Mouse (Mus musculus) megakaryocyte progenitor cell, adult 5-6 weeks (primary cell): ENCODE results near the gene Sez6l. TPM values are rescaled to one million over a fixed set of nuclear protein-coding genes. Genes with fewer than 3 reads are reported as not detected.

Experiments
- ATAC-seq: replicated peaks from 2 replicates; pipeline ENCODE4 v1.8.0; 2016; ENCODE audit warnings: mild to moderate bottlenecking, moderate TSS enrichment, inconsistent platforms; ENCODE audit not compliant: poor library complexity
- total RNA-seq, 2 experiments: library from RNA; stranded (forward) in 1 of 2; stranded (reverse) in 1 of 2; fragments of 157-497, 149-512 nt in 1 of 2; fragments of 200-1000 nt in 1 of 2; gene quantifications; 2 replicates each; pipeline versions ENCODE4 v1.2.3 to v1.2.4; 2015 to 2017

The Sez6l gene
- total RNA-seq (2015) (not detected in 2 replicates), total RNA-seq (2017) (not detected in 2 replicates)

DNA sequence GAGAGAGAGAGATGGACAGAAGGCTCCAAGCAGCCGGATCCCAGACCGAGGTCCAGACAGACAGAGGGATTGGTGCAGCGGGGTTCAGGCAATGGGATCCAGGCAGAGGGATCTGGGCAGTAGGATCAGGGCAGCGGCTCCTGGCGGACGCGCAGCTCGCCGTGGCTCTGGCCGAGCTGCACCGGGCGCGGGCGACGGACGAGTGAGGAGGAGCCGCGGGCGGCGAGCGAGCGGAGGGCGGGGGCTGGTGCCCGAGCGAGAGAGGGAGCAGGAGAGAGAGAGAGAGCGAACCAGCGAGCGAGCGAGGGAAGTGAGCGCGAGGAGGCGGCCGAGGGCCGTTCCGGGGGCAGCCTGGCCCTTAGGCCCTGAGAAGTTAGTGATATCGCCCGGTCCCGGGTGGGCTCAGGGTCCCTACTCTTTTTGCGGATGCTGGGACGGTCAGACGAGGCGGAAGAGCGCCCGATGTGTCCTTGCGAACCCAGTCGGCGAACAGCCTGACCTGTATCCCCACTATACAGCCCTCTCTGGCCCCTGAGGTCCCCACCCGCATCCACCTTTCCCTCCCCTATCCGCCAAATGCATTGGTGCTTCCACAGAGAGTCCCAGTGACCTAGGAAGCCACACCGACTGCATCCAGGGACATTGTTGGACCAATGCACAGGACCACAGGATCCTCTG is at the start of gene Sez6l:
Gene Sez6l (minus strand): TSS at position 193 of the 678 bp plus-strand sequence.
- no peak for ATAC-seq

DNA sequence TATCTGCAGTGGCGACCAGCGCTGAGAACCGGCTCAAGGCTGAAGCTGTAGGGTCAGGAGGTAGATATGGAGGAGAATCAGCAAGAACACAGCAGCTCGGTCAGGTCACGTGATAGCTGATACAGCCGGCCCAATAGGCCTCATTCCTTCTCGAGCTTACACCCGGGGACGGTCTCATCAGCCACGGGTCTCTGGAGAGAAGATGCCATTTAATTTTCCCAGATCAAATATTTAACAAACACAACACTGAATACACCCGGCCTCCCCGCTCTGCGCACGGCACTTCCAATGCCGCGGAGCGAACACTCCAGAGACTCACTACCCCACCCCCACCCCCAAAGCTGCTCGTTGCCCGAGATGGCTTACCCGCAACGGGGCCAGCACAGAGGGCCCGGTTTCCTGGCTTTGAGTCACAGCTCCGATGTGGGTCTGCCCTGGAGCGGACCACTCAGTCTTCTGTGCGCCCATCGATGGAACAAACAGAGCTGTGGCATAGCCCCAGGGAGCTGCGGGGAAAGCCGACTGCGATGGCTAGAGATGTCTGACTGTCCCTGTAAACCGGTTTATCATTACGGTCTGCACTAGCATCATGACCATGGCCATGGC is 48.7 kb upstream of the Sez6l start:
- no peak for ATAC-seq

DNA sequence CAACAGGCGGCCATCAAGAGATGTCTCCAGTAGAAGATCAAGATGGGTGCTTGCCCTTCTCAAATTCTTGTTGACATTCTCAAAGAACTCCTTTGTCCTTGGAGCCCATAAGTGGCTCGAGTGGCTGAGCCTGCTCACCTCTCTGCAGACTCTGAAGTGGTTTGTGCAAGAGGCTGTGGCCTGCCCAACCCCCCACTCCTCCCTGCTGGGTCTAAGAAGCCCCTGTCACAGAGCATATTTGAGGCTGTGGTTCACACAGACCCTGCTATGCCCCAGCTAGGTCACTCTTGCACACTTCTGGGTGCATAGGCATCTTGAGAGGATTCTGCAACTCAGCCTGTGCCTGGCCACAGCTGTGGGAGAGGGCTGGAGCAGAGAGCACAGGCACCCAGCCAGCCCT is 46.0 kb upstream of the Sez6l start:
- ATAC-seq, result no peak

DNA sequence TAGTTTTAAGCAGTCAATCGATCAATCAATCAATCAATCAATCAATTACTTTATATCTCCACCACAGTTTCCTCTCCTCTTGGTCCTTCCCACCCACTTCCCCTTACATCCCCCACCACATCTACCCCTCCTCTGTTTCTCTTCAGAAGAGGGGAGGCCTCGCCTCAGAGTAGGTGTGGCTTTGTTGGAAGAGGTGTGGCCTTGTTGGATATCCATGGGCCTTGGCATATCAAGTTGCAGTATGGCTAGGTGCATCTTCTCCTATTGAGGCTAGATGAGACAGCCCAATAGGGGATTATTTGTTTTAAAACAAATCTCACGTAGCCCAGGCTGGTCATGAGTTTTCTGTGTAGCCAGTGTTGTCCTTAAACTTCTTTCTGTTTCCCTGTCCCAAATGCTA is 43.3 kb upstream of the Sez6l start:
- no peak for ATAC-seq

DNA sequence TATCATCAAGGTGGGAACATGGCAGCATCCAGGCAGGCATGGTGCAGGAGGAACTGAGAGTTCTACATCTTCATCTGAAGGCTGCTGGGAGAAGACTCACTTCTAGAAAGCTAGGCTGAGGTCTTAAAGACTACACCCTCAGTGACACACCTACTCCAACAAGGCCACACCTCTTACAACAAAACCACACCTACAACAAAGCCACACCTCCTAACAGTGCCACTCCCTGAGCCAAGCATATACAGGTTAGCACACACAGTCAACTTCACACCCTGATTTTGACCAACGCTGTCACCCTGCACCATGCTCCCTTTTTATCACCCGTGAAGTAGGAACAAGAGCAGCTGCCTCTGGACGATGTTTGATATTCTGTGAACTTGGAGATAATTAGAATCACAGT is 42.4 kb upstream of the Sez6l start:
- no peak for ATAC-seq

DNA sequence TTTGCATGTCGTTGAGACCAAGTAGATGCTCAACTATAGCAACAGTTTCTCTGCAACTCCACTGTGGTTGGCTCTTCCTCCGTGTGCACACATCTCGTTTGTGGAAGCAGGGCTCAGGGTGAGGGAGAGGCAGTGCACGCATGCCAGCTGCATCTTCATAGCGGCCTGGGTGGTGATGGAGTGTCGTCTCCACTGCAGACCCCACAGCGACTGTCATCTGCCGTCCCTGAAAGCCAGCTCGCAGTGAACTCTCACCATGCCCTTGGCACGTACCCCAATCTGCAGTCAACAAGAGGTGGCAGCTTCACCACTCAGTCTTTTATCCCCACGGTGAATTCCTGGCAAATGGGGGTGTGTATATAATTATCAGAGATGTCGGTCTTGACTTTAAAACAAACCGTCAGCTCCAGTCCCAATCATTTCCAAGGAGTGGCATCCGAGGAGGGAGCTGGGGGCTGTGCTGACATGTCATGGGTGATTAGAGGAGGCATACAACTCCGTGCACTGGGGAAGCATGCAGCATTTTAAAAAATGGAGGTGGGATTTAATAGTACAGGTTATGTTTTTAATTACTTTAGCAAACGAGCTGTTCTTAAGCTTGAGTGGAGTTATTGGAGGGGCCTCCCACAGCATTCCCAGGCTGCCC is 40.7 kb upstream of the Sez6l start:
- no peak for ATAC-seq

DNA sequence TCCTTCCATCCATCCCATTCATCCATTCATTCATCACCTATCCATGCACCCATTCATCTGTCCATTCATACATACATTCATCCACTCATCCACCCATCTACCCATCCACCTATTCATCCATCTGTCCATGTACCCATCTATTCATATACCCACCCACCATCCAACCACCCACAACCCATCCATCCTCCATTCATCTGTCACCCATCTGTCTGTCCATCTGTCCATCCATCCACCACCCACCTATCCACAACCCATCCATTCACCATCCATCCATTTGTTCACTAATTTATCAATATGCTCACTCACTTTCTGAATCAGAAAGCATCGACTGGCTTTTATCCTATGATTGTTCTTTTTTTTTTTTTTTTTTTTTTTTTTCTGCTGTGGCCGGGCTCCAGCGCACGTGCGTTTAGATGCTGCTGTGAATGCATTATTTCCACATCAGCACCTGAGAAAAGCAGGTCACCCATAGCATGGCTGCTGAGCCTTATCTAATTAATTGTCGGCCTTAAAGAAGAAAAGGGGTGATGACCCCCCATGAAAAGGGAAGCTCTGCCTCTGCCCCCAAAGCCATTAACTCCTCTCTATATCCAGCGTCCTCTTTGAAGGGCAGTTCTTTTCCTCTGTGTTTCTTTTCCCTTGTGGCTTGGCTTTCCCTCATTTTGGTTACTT is 39.1 kb upstream of the Sez6l start:
- no peak for ATAC-seq

DNA sequence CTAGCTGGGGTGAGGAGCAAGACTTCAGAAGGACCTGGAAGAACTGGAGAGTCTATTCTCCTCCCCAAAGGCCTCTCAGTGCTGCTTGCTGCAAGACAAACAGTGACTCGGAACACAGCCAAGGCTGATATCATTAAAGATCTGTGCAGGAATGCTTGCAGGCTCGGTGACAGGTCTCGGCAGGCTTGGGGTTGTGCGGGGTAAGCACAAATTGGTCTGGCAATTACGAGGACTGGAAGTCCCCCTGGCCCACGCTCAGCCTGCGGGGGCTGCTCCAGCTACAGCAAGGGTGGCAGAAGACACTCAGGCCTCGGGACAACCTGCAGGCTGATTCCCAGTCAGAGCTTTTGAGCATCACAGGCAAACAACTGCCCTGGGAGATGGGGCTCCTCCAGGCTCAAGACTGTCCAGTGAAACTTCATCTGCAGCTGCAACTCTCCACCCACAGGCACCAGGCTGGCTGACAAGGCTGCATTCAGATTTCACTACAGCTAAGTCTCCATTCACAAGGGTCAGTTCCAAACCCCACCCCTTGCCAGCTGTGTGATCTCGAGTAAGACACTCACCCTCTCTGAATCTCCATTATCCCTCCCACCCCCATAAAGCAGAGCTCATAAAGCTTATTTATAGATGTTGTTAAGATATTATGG is 31.0 kb upstream of the Sez6l start:
- no peak for ATAC-seq

DNA sequence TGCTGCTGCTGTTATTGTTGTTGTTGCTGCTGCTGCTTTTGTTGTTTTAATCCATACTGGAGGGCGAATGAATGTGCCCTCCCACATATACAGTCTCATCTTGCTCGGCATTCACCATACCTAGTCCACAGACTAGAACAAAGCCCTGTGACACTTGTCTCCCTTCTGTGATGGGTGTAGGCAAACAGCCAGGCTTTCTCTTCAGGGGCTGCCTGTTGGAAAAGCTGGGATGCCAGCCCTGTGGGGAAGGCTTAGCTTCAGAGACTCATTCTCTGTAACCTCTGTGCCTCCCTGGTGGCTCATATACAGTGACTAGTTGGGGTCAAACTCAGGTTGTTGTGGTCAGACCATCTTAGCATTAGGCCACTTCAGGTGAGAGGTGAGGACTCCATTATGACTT is 30.1 kb upstream of the Sez6l start:
- ATAC-seq, result no peak

DNA sequence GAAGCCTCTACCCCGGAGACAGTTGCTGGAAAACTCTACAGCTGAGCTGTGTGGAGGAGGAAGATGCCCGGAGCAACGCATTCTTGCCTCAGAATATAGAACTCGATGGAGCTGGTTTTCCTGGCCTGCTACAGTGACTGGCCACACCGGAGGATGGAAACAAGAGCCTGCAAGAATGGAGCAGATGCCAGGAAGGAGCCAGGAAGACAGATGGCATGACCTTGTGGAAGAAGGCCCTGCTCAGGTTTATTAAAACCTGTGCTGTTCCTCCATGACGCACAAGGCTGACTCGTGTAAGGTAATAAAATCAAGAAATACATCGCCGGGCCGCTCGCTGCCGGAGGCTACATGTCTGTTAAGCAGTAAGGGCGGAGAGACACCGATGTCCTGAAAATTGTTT is 28.4 kb upstream of the Sez6l start:
- ATAC-seq, result no peak

DNA sequence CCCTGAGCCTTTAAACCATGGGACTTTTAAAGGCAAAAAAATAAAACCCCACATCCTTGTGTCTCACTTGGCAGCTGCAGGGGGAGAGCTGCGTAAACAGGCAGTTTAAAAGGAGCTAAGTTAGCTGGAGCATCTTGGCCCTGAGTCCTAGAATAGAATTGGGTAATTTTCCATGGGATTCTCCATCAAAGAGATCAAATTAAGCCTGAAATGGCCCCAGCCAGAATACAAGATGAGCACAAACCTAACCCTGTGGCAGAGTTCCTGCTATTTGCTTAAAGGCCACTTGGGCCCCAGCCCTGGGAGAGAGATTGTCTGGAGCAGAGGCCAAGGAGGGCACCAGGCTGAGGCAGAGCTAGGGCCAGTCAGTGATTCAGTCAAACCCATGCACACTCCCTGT is 27.3 kb upstream of the Sez6l start:
- no peak for ATAC-seq

DNA sequence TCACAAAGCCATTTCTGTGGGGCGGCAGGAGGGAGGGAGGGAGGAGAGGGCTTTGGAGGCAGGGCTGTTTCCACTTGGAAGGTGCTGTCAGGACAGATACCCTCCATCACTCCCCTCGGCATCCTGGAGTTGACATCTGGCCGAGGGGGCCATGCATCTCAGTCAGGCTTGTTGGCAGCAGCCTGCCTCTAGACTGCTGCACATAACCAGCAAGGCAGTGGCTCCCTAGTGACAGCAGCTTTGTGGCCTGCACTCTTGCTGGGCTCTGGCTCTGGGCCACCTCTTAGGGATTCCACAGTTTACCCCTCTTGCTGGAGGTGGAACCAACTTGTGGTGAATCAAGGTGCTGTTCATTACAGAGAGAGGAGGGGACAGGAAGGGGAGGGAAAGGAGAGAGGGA is 26.6 kb upstream of the Sez6l start:
- no peak for ATAC-seq

DNA sequence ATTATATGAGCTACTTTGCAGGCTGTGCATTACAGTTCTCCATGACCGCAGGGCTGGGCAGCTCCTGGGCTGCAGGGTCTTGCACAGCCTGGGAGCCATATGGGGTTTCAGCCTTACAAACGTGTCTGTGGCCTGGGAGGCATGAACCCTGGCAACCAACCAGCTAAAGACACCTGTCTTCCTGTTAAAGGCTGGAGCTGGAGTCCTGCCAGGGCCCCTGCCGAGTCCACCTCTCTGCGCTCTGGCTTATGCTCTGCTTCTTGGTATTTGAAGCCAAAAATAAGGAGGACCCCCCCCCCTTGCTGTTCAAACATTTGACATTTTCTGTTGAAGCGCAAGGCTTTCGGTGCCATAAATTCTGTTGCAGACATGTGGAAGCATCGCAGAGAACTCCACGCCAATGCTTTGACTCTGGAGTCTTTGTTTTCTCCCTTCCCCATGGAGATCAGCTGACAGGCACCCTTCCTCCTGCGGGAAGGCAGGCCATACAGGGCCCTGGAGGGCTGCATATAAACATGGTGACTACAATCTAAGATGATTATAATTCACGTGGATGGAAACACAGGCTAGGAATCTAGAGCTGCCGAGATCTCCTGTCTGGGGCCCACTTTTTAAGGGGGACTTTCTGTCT is 23.4 kb upstream of the Sez6l start:
- no peak for ATAC-seq

DNA sequence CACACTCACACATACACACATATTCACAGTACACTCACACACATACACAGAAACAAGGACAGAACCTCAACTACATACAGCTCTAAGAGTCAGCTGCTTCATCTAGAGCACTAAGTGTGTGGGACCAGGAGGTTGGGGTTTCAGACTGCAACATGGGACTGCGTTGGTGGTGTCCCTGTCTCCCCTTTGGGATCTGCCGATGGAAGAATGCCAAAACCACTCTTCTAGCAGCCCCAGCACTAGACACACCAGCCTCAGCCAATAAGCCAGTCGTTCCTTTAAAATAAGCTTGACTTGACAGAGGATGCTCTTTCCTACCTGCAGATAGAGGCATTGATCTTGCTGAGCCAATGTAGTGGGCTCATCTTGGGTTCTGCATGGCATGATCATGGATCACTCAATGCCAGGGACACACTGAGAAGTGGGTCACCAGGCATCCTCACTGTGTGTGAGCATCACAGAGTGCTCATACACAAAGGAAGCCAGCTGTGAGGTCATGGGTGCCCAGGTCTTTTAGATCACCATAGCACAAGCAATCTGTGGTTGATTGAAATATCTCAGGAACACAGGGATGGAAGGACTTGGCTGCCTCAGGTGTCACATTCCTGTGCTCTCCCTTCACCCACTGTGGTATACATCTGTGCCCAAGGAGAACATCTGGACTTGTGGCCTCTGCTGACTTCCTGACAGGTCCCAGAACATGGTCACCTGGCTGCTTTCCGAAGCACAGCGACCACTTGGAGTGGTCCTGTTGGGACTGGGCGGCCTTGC is 22.7 kb upstream of the Sez6l start:
- no peak for ATAC-seq

DNA sequence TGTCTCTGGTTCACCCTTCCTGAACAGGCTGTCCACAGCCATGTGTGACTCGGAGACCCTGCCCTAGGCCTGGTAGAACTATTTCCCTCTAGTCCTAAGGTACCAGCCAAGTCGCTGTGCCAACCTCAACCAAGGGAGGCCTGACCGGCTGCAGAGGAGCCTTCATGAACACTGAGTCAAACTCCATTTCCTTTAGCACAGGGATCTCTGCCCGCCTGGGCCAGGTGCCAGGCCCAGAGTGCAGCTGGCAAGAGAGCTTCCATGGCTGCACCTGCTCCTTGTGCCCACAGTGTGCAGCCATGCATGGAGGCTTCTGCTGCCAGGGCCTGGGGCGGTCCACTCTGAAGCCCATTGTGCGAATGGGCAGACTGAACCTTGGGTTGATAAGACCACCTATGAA is 20.9 kb upstream of the Sez6l start:
- no peak for ATAC-seq

DNA sequence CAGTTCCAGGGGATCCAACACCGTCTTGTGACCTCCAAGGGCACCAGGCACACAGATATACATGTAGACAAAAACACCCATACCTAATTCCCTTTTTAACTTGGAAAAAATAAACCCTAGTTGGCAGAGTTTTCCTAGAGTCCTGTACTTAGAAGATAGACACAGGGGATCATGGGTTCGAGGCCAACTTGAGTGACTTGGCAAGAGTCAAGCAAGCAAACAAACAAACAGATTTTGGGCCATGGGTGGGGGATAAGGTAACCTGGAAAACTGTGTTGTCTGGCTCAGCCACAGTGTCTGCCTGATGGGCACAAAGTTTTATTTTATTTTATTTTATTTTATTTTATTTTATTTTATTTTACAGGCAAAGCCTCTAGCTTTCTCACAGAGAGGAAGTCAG is 20.3 kb upstream of the Sez6l start:
- no peak for ATAC-seq

DNA sequence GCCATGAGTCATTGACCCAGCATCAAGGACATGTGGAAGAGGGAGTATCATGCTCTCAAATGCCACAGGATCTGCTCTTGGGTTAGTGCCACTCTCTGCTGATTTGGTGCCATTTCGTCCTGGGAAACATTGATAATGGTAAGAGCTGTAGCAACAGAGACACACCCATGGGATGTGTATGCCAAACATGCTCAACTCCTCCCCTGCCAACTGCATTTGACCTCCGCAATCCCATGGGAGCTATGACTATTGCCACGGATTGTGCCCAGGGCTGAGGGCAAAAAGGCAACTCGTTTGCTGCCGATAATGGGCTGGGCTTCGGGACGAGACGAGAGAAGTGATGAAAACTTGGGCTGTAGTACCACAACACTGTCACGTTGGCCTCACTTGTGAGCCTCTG is 19.7 kb upstream of the Sez6l start:
- ATAC-seq, result no peak

DNA sequence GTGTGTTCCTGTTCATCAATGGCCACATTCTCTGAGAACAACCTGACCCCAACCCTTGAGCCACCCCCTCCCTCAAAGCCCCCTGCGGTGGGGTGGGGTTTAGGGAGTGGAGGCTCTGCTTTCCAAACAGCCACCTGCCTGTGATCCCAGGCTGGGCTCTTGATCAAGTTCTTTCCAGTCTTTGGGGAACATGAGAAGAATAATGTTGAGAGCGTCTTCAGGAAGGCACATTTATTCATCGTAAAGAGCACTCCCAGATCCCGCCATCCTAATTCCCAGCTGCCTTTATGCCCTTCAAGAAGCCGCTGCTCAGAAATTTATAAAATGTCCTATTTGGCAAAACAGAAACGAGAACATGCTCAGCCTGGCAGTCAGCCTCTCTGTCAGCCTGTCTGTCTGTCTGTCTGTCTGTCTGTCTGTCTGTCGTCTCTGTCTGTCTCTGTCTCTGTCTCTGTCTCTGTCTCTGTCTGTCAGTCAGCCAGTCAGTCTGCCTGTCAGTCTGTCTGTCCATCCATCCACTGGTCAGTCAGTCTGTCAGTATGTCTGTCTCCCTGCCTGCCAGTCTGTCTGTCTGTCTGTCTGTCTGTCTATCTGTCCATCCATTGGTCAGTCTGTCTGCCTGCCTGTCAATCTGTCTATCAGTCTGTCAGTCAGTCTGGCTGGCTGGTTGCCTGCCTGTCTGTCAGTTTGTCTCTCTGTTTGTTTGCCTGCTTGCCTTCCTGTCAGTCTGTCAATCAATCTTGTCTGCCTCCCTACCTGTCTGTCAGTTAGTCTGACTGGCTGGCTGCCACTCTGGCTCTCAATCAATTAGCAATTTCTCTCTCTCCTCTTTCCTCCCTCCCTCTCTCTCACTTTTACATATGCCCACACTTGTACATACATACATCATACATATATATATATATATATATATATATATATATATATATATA is 19.0 kb upstream of the Sez6l start:
- ATAC-seq, result no peak

DNA sequence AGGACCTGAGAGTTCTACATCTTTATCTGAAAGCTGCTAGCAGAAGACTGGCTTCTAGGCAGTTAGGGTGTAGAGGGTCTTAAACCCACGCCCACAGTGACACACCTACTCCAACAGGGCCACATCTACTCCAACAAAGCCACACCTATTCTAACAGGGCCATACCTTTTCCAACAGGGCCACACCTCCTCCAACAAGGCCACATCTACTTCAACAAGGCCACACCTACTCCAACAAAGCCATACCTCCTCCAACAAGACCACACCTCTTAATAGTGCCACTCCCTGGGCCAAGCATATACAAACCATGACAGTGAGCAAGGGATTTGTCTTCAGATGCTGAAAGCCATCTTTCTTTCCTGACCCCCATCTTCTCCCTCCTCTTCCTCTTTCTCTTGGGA is 14.7 kb upstream of the Sez6l start:
- no peak for ATAC-seq
